Mouse (Mus musculus) heart, embryonic 14.5 days (tissue): Measurements from ENCODE around the gene Ccdc27. TPM values are rescaled to one million over a fixed set of nuclear protein-coding genes. Genes with fewer than 3 reads are reported as not detected.

Source experiments
- ATAC-seq: fragments of 200-750 bp; cut with Nextera tagmentation; 2 replicates; pipeline ENCODE4 v1.8.0; 2017; ENCODE audit warnings: low read depth, moderate TSS enrichment; ENCODE audit not compliant: insufficient number of reproducible peaks, insufficient read depth, low FRiP score
- H3K27ac ChIP-seq, 2 experiments: fragments of 200-500 bp in 1 of 2; fragments of 300-500 bp in 1 of 2; sonication (generic) in 1 of 2; replicated peaks in 1 of 2; 2 replicates each; pipeline ENCODE4 v1.5.1; 2012 to 2014; ENCODE audit warnings: low read depth in 2 of 2, low read length in 2 of 2, control low read depth in 1 of 2, mild to moderate bottlenecking in 1 of 2, mixed read lengths in 1 of 2; ENCODE audit not compliant: control insufficient read depth in 1 of 2, insufficient read depth in 1 of 2
- H3K27me3 ChIP-seq: fragments of 300-500 bp; sonication (generic); 2 replicates; pipeline ENCODE4 v1.6.1; 2014; ENCODE audit warnings: mild to moderate bottlenecking, low read length, control low read depth; ENCODE audit not compliant: control insufficient read depth, insufficient read depth
- H3K36me3 ChIP-seq: fragments of 300-500 bp; sonication (generic); 2 replicates; pipeline ENCODE4 v1.6.1; 2014; ENCODE audit warnings: mild to moderate bottlenecking, control low read depth, low read length, mixed read lengths; ENCODE audit not compliant: control insufficient read depth, insufficient read depth
- H3K4me1 ChIP-seq, 2 experiments: fragments of 200-500 bp in 1 of 2; fragments of 300-500 bp in 1 of 2; sonication (generic) in 1 of 2; 2 replicates each; pipeline ENCODE4 v1.6.1; 2012 to 2014; ENCODE audit warnings: low read length in 2 of 2, control low read depth in 1 of 2, mixed read lengths in 1 of 2; ENCODE audit not compliant: control insufficient read depth in 2 of 2, insufficient read depth in 2 of 2
- H3K4me2 ChIP-seq: fragments of 300-500 bp; sonication (generic); 2 replicates; pipeline ENCODE4 v1.6.1; 2014; ENCODE audit warnings: mild to moderate bottlenecking, low read length
- H3K4me3 ChIP-seq, 2 experiments: fragments of 200-500 bp in 1 of 2; fragments of 300-500 bp in 1 of 2; sonication (generic) in 1 of 2; 2 replicates each; pipeline ENCODE4 v1.5.1; 2012 to 2014; ENCODE audit warnings: low read length in 2 of 2, mild to moderate bottlenecking in 2 of 2, control low read depth in 1 of 2, low read depth in 1 of 2, moderate library complexity in 1 of 2; ENCODE audit not compliant: control insufficient read depth in 1 of 2, insufficient read depth in 1 of 2
- H3K9ac ChIP-seq: fragments of 300-500 bp; sonication (generic); 2 replicates; pipeline ENCODE4 v1.6.1; 2014; ENCODE audit warnings: mild to moderate bottlenecking, low read length
- H3K9me3 ChIP-seq: fragments of 300-500 bp; sonication (generic); 2 replicates; pipeline ENCODE4 v1.6.1; 2016; ENCODE audit warnings: low read length, control low read depth; ENCODE audit not compliant: control insufficient read depth
- WGBS: fragments of 180-500 bp; shearing (Covaris S2); extraction: QIAGEN DNeasy Blood & Tissue Kit; methylation state at CpG from one replicate; pipeline ENCODE4 v1.1.7; 2014; 5-methylcytosine and 5-hydroxymethylcytosine counted together
- polyA plus RNA-seq: library from polyadenylated mRNA; unstranded; fragments of >200 nt; fragmentation: Nextera tagmentation; extraction: Ambion mirVana; gene quantifications from 2 replicates; pipeline ENCODE4 v1.2.1, GENCODE M21; 2014

Ccdc27 gene
- polyA plus RNA-seq, 1 experiment from 2014 or later = not detected

- peaks cover 31 to 40% of the 10 kb centered on the region in 2 experiments for H3K4me1 ChIP-seq
- peaks cover 18% of the 10 kb centered on the region for H3K36me3 ChIP-seq
- peak; percentile 55 for ATAC-seq
- peak within 1 kb of the TSS; percentile 60 to 64 for H3K27ac ChIP-seq
- peak within 1 kb of the TSS; percentile 51 to 60 for H3K4me3 ChIP-seq
- no peaks in the 10 kb centered on the region for H3K9me3 ChIP-seq
- 2% methylated on average over 33 of the region's 33 CpGs for WGBS
- H3K4me2 ChIP-seq = peak within 1 kb of the TSS; percentile 76
- H3K9ac ChIP-seq = peak within 1 kb of the TSS; percentile 68
- peaks cover 4% of the 10 kb centered on the region; the same call in 1 of the 2 replicates for H3K27me3 ChIP-seq
These were observed 16.6 kb downstream of the Ccdc27 start, which contains the start of gene Smim1 for GRCm38 (mm10) chr4:154025641-154026440. Smim1 (minus strand) TSS chr4:154026230.

GRCm38 (mm10) chr4:154024729-154025521, 17.6 kb downstream of the Ccdc27 start:
- no peaks in the 10 kb centered on the region for H3K9me3 ChIP-seq
- peak overlapping the region; percentile 60 to 64 for H3K27ac ChIP-seq
- H3K4me3 ChIP-seq = peak overlapping the region; percentile 51 to 60
- H3K27me3 ChIP-seq = peaks cover 4% of the 10 kb centered on the region; the same call in 1 of the 2 replicates
- H3K4me1 ChIP-seq = peaks cover 31 to 40% of the 10 kb centered on the region in 2 experiments
- peak overlapping the region; percentile 76 for H3K4me2 ChIP-seq
- H3K9ac ChIP-seq = peak overlapping the region; percentile 68
- no peak for ATAC-seq
- 18% methylated on average over 17 of the region's 17 CpGs for WGBS
- H3K36me3 ChIP-seq = peaks cover 27% of the 10 kb centered on the region

- Histone ChIP-seq H3K4me1 (peaks cover 31 to 40% of the 10 kb centered on the region in 2 experiments), H3K27me3 (peaks cover 4% of the 10 kb centered on the region; the same call in 1 of the 2 replicates), H3K9ac (peak overlapping the region; percentile 68; the same call in 1 of the 2 replicates), H3K36me3 (peaks cover 37% of the 10 kb centered on the region), H3K4me2 (peak overlapping the region; percentile 76), H3K27ac (peak overlapping the region; percentile 60 to 64), H3K4me3 (peak overlapping the region in 1 of 2 experiments; percentile 51; a peak in 2 of 4 replicates), H3K9me3 (no peaks in the 10 kb centered on the region)
- WGBS = 7% methylated on average over 8 of the region's 8 CpGs
- peak; percentile 56 for ATAC-seq
These were observed 18.5 kb downstream of the Ccdc27 start for GRCm38 (mm10) chr4:154023754-154024601.

- H3K4me2 ChIP-seq = no peak overlapping the region
- no peaks in the 10 kb centered on the region for H3K9me3 ChIP-seq
- H3K9ac ChIP-seq = no peak overlapping the region
- no peak overlapping the region for H3K4me3 ChIP-seq
- H3K36me3 ChIP-seq = peaks cover 48% of the 10 kb centered on the region
- WGBS = 48% methylated on average over 4 of the region's 4 CpGs
- peaks cover 31 to 40% of the 10 kb centered on the region in 2 experiments for H3K4me1 ChIP-seq
- H3K27ac ChIP-seq = peak overlapping the region in 1 of 2 experiments; percentile 19; a peak in 1 of 4 replicates
- no peak for ATAC-seq
- peaks cover 4% of the 10 kb centered on the region; the same call in 1 of the 2 replicates for H3K27me3 ChIP-seq
These were observed 19.6 kb downstream of the Ccdc27 start for GRCm38 (mm10) chr4:154022844-154023243.

- Histone ChIP-seq H3K36me3 (peaks cover 53% of the 10 kb centered on the region), H3K27me3 (peaks cover 1% of the 10 kb centered on the region; the same call in 1 of the 2 replicates), H3K4me3 (no peak overlapping the region), H3K27ac (peak overlapping the region in 1 of 2 experiments; percentile 19; a peak in 1 of 4 replicates), H3K4me1 (peaks cover 31 to 40% of the 10 kb centered on the region in 2 experiments), H3K9me3 (no peaks in the 10 kb centered on the region), H3K9ac (no peak overlapping the region), H3K4me2 (no peak overlapping the region)
- WGBS = 55% methylated on average over 4 of the region's 4 CpGs
- ATAC-seq = no peak
These were observed 20.1 kb downstream of the Ccdc27 start for GRCm38 (mm10) chr4:154022407-154022806.

GRCm38 (mm10) chr4:154021432-154021831, 21.0 kb downstream of the Ccdc27 start:
- H3K4me3 ChIP-seq = no peak overlapping the region
- H3K4me2 ChIP-seq = no peak overlapping the region
- ATAC-seq = no peak
- H3K9me3 ChIP-seq = no peaks in the 10 kb centered on the region
- no peak overlapping the region for H3K9ac ChIP-seq
- peaks cover 31 to 38% of the 10 kb centered on the region in 2 experiments for H3K4me1 ChIP-seq
- peaks cover 62% of the 10 kb centered on the region for H3K36me3 ChIP-seq
- no peaks in the 10 kb centered on the region; the same call in 1 of the 2 replicates for H3K27me3 ChIP-seq
- H3K27ac ChIP-seq = no peak overlapping the region
- WGBS = 86% methylated on average over 9 of the region's 9 CpGs
